Mouse (Mus musculus) forebrain, embryonic 14.5 days (tissue): ENCODE results near the gene Hoxb3. TPM values are rescaled to one million over a fixed set of nuclear protein-coding genes. Genes with fewer than 3 reads are reported as not detected.

Experiments
- ATAC-seq: fragments of 200-750 bp; cut with Nextera tagmentation; 2 replicates; pipeline ENCODE4 v1.8.0; 2017; ENCODE audit warnings: mild to moderate bottlenecking, moderate library complexity
- DNase-seq: peaks from one replicate; pipeline ENCODE4 v3.0.0-alpha.2; 2015; ENCODE audit warnings: low spot score
- H3K27ac ChIP-seq: fragments of 300-500 bp; sonication (generic); 2 replicates; pipeline ENCODE4 v1.5.1; 2014; ENCODE audit warnings: low read depth, mild to moderate bottlenecking, control low read depth, low read length, moderate library complexity
- H3K27me3 ChIP-seq: fragments of 300-500 bp; sonication (generic); replicated peaks from 2 replicates; pipeline ENCODE4 v1.6.1; 2014; ENCODE audit warnings: low read length, control low read depth, mixed read lengths; ENCODE audit not compliant: control insufficient read depth, insufficient read depth
- H3K36me3 ChIP-seq: fragments of 300-500 bp; sonication (generic); 2 replicates; pipeline ENCODE4 v1.6.1; 2014; ENCODE audit warnings: low read length, control low read depth; ENCODE audit not compliant: control insufficient read depth, insufficient read depth
- H3K4me1 ChIP-seq: fragments of 300-500 bp; sonication (generic); 2 replicates; pipeline ENCODE4 v1.6.1; 2014; ENCODE audit warnings: antibody characterized with exemption, low read length, control low read depth; ENCODE audit not compliant: control insufficient read depth, insufficient read depth
- H3K4me2 ChIP-seq: fragments of 300-500 bp; sonication (generic); 2 replicates; pipeline ENCODE4 v1.6.1; 2014; ENCODE audit warnings: mild to moderate bottlenecking, control low read depth, low read length
- H3K4me3 ChIP-seq: fragments of 300-500 bp; sonication (generic); 2 replicates; pipeline ENCODE4 v1.5.1; 2014; ENCODE audit warnings: low read depth, low read length, control low read depth
- H3K9ac ChIP-seq: fragments of 300-500 bp; sonication (generic); 2 replicates; pipeline ENCODE4 v1.6.1; 2014; ENCODE audit warnings: mild to moderate bottlenecking, low read length, control low read depth, moderate library complexity
- H3K9me3 ChIP-seq: fragments of 300-500 bp; sonication (generic); replicated peaks from 2 replicates; pipeline ENCODE4 v1.6.1; 2016; ENCODE audit warnings: low read length, control low read depth, mixed read lengths; ENCODE audit not compliant: control insufficient read depth
- WGBS: fragments of 180-500 bp; shearing (Covaris S2); extraction: QIAGEN DNeasy Blood & Tissue Kit; methylation state at CpG from one replicate; pipeline ENCODE4 v1.1.7; 2014; 5-methylcytosine and 5-hydroxymethylcytosine counted together
- polyA plus RNA-seq: library from polyadenylated mRNA; unstranded; fragments of >200 nt; fragmentation: Nextera tagmentation; extraction: Ambion mirVana; gene quantifications from 2 replicates; pipeline ENCODE4 v1.2.1, GENCODE M21; 2014

The Hoxb3 gene
- polyA plus RNA-seq, 1 experiment from 2014 or later = not detected

DNA sequence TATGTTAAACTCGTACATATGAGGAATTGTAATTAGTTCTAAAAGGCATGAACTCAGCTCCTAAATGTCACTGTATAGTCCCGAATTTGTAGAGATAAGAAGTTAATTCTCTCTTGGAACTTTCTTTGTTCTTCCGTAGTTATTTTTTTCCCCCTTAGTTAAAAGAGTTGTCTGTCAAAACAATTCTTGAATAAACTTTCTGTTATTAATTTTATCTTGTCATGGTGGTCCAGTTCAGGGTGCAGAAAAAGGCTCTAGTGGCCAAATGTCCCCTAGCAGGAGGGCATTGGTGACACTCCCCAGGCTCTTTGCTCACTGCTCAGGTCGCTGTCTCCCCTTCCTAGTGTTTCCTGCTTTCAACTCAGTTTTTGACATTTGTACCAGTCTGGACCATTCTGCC is 24.6 kb downstream of the Hoxb3 start:
- Histone ChIP-seq H3K36me3 (no peaks in the 10 kb centered on the region), H3K4me3 (no peak overlapping the region), H3K9me3 (no peaks in the 10 kb centered on the region), H3K27me3 (peaks cover 97% of the 10 kb centered on the region), H3K9ac (no peak overlapping the region), H3K4me1 (no peaks in the 10 kb centered on the region), H3K4me2 (no peak overlapping the region), H3K27ac (no peak overlapping the region)
- ATAC-seq (no peak), DNase-seq (no peak)
- WGBS = 3% methylated on average over 4 of the region's 4 CpGs

DNA sequence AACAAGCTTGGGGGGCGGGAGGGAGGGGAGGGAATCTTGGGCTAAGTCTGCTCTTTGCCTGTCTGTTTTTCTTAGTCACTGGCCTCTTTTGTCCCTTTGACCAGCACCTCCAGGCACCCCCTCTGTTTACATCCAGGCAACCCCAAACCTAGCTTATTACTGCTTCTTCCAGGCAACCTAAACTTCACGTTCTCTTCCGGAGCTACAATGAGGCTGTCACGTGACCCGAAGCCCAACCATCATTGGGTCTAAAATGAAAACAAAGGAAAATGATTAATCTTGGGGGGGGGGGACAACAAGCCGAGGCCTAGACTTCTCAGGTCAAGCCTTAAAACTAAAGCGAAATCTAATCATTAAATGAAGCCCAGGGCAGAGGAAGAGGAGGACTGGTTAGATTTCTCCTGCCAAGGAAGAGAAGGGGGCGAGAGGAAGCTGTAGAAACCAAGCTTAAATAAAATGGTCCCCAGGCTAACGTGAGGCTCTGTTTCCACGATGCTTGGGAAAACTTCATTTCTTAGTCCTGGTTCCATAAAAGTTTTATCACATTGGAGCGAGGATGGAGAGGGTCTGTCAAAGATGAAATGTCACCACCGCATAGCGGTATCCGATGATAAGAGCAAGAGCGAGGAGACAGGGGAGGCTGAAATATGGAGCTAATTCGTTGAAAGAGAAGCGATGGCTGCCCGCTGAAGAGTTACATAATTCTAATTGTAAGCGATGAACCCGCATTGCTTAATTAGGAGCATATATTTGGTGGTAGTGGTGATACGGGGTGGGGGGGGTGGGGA is 25.2 kb downstream of the Hoxb3 start:
- Histone ChIP-seq H3K27ac (no peak overlapping the region), H3K4me2 (no peak overlapping the region), H3K4me1 (no peaks in the 10 kb centered on the region), H3K9me3 (no peaks in the 10 kb centered on the region), H3K9ac (no peak overlapping the region), H3K4me3 (no peak overlapping the region), H3K27me3 (peaks cover 97% of the 10 kb centered on the region), H3K36me3 (no peaks in the 10 kb centered on the region)
- ATAC-seq = no peak
- 2% methylated on average over 21 of the region's 21 CpGs for WGBS
- no peak for DNase-seq

- Histone ChIP-seq H3K4me3 (no peak overlapping the region), H3K9ac (no peak overlapping the region), H3K27ac (no peak overlapping the region), H3K36me3 (no peaks in the 10 kb centered on the region), H3K4me1 (no peaks in the 10 kb centered on the region), H3K4me2 (no peak overlapping the region), H3K9me3 (no peaks in the 10 kb centered on the region), H3K27me3 (peaks cover 94% of the 10 kb centered on the region)
- 5% methylated on average over 3 of the region's 3 CpGs for WGBS
- ATAC-seq (no peak), DNase-seq (no peak)
Observed at GRCm38 (mm10) chr11:96348988-96349387, 25.9 kb downstream of the Hoxb3 start.

DNA sequence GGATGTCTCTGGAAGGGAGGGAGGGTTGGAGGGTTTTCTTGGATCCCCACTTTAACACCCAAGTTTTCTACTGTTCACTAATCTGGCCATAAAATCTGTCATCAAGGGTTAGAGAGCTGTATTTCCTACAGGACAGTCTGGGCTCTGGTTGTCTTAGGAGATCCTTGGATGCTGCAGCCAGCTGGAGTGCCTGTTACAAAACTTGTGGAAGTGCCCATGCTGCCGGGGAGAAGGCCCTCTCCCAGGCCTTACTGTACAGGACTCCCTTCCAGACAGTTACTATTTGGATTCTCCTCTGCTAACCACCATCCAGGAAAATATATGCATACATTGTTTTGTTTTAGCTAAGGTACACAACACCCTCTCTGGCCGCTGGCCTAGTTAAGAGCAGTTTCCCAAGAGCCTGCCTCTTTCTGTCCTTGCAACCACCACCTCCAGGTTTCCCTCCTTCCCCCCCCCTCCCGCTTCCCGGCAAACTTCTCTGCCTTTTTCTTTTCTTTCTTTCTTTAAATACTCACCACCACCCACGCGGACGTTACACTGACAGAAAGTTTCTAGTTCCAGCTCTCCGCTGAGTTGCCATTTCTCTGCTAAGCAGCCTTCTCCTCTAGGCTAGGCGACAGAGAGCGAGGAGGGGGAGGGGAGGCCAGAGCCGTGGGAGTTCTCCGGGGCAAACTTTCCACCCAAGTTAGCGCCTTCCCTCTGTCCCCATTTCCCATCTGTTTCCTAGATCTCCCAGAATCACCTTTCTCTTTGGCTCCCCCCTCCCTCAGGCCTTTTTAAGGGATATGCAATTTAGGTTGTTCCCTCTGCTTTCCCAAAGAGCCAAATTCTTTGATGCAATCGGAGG is 26.6 kb downstream of the Hoxb3 start:
- Histone ChIP-seq H3K9me3 (no peaks in the 10 kb centered on the region), H3K4me2 (no peak overlapping the region), H3K4me1 (no peaks in the 10 kb centered on the region), H3K36me3 (no peaks in the 10 kb centered on the region), H3K27ac (no peak overlapping the region), H3K4me3 (no peak overlapping the region), H3K27me3 (peaks cover 94% of the 10 kb centered on the region), H3K9ac (no peak overlapping the region)
- ATAC-seq (no peak), DNase-seq (no peak)
- under 1% methylated on average over 13 of the region's 14 CpGs for WGBS

DNA sequence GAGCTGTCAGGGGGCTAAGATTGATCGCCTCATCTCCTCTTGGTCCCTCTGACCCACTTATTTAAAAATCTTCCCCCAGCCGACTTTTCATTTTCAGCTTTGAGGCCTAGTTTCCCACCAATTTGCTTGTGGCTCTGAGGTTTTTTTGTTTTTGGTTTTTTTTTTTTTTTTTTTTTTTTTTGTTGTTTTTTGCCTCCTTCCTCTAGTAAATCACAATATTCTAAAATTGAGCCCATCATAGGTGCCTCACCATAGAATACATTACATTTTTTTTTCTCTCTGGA is 27.2 kb downstream of the Hoxb3 start, which contains the start of gene Hoxb2:
Gene Hoxb2, plus strand, starts transcription at position 185 of the 284 bp plus-strand sequence.
- WGBS = 4% methylated on average over 2 of the region's 2 CpGs
- Histone ChIP-seq H3K4me1 (no peaks in the 10 kb centered on the region), H3K4me3 (no peak within 1 kb of the TSS), H3K36me3 (no peaks in the 10 kb centered on the region), H3K27me3 (peaks cover 94% of the 10 kb centered on the region), H3K27ac (no peak within 1 kb of the TSS), H3K9me3 (no peaks in the 10 kb centered on the region), H3K9ac (no peak within 1 kb of the TSS), H3K4me2 (no peak within 1 kb of the TSS)
- ATAC-seq (no peak), DNase-seq (no peak)

GRCm38 (mm10) chr11:96350791-96351190 is 27.7 kb downstream of the Hoxb3 start:
- Histone ChIP-seq H3K4me1 (no peaks in the 10 kb centered on the region), H3K4me3 (no peak overlapping the region), H3K27me3 (peaks cover 91% of the 10 kb centered on the region), H3K36me3 (no peaks in the 10 kb centered on the region), H3K9me3 (no peaks in the 10 kb centered on the region), H3K9ac (no peak overlapping the region), H3K4me2 (no peak overlapping the region), H3K27ac (no peak overlapping the region)
- DNase-seq (no peak), ATAC-seq (no peak)
- 8% methylated on average over 2 of the region's 2 CpGs for whole genome bisulfite sequencing

- Histone ChIP-seq H3K4me2 (no peak overlapping the region), H3K4me3 (no peak overlapping the region), H3K36me3 (no peaks in the 10 kb centered on the region), H3K27me3 (peaks cover 91% of the 10 kb centered on the region), H3K9ac (no peak overlapping the region), H3K27ac (no peak overlapping the region), H3K4me1 (no peaks in the 10 kb centered on the region), H3K9me3 (no peaks in the 10 kb centered on the region)
- DNase-seq (no peak), ATAC-seq (no peak)
- under 1% methylated on average over 11 of the region's 11 CpGs for WGBS
Observed at GRCm38 (mm10) chr11:96351312-96351711, 28.2 kb downstream of the Hoxb3 start.

DNA sequence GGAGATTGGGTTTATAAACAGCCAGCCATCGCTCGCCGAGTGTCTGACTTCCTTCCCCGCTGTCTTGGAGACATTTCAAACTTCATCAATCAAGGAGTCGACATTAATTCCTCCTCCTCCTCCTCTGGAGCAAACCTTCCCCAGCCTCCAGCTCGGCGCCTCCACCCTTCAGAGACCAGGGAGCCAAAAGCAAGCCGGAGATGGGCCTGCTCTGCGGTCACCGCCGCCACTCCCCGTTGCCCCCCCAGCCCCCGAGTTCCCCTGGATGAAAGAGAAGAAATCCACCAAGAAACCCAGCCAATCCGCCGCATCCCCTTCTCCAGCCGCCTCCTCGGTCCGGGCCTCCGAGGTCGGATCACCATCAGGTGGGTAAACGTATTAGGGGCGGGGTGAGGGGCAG is 28.7 kb downstream of the Hoxb3 start:
- ATAC-seq (no peak), DNase-seq (no peak)
- Histone ChIP-seq H3K27me3 (peaks cover 91% of the 10 kb centered on the region), H3K4me1 (no peaks in the 10 kb centered on the region), H3K9me3 (no peaks in the 10 kb centered on the region), H3K4me3 (no peak overlapping the region), H3K36me3 (no peaks in the 10 kb centered on the region), H3K4me2 (no peak overlapping the region), H3K27ac (no peak overlapping the region), H3K9ac (no peak overlapping the region)
- WGBS = under 1% methylated on average over 22 of the region's 22 CpGs
